25 mouse cellular contexts compared by ENCODE assay signal in genomic region chr8:125700407-125700806, GRCm38 (mm10).
"Had no signal": no experiment of that assay in that cellular context is flagged by ENCODE, and none has a peak within 500 bp of the region (broad histone marks: within the 10 kb centered on the region; RNA-seq: fewer than 3 reads in every experiment).

No protein-coding gene starts in this region.

- H3K36me3 ChIP-seq: heart, embryonic 13.5 days; heart, embryonic 15.5 days; hindbrain, embryonic 13.5 days; hindbrain, embryonic 15.5 days; limb, embryonic 10.5 days; limb, embryonic 12.5 days; liver, embryonic 13.5 days; liver, embryonic 15.5 days had no signal

- H3K4me2 ChIP-seq: heart, embryonic 11.5 days; heart, embryonic 13.5 days; heart, embryonic 15.5 days; hindbrain, embryonic 13.5 days; hindbrain, embryonic 15.5 days; limb, embryonic 12.5 days; liver, embryonic 11.5 days; liver, embryonic 13.5 days; liver, embryonic 15.5 days had no signal

- ATAC-seq: hindbrain, postnatal 0 days; intestine, embryonic 16.5 days had no signal

- H3K27ac ChIP-seq: heart, adult 2 months; heart, embryonic 13.5 days; heart, embryonic 15.5 days; hindbrain, embryonic 13.5 days; hindbrain, embryonic 15.5 days; hindbrain, postnatal 0 days; left cerebral cortex, adult 2 months; limb, embryonic 10.5 days; limb, embryonic 12.5 days; liver, embryonic 13.5 days; liver, embryonic 15.5 days had no signal

- H3K27me3 ChIP-seq: heart, embryonic 13.5 days; heart, embryonic 15.5 days; hindbrain, embryonic 13.5 days; hindbrain, embryonic 15.5 days; limb, embryonic 12.5 days; liver, embryonic 13.5 days; liver, embryonic 15.5 days had no signal

- H3K9ac ChIP-seq: heart, embryonic 13.5 days; heart, embryonic 15.5 days; hindbrain, embryonic 13.5 days; hindbrain, embryonic 15.5 days; limb, embryonic 12.5 days; liver, embryonic 13.5 days; liver, embryonic 15.5 days had no signal

- H3K9me3 ChIP-seq: heart, embryonic 15.5 days; hindbrain, embryonic 13.5 days; hindbrain, embryonic 15.5 days; limb, embryonic 10.5 days; liver, embryonic 15.5 days had no signal

- H3K4me1 ChIP-seq: heart, embryonic 13.5 days; heart, embryonic 15.5 days; limb, embryonic 10.5 days; liver, embryonic 13.5 days; liver, embryonic 15.5 days had no signal

- H3K4me3 ChIP-seq: heart, adult 2 months; heart, embryonic 13.5 days; heart, embryonic 15.5 days; hindbrain, embryonic 13.5 days; hindbrain, embryonic 15.5 days; left cerebral cortex, adult 2 months; limb, embryonic 10.5 days; limb, embryonic 12.5 days; liver, embryonic 13.5 days; liver, embryonic 15.5 days had no signal

- DNase-seq: gastrocnemius, postnatal 14 days; gastrocnemius, postnatal 36 days; heart, adult 11 months; heart, adult 2 months; heart, postnatal 14 days; heart, postnatal 36 days; kidney, adult 11 months; kidney, adult 2 months; kidney, adult 9 months; kidney, postnatal 10 days; kidney, postnatal 36 days; liver; liver, embryonic 13.5 days had no signal
